Mouse (Mus musculus) neural tube, embryonic 10.5 days (tissue): Measurements from ENCODE around the gene Chchd10.

Source experiments
- DNase-seq: peaks from one replicate; pipeline ENCODE4 v3.0.0-alpha.2; 2017; ENCODE audit warnings: low spot score; ENCODE audit errors: extremely low spot score

The Chchd10 gene

DNA sequence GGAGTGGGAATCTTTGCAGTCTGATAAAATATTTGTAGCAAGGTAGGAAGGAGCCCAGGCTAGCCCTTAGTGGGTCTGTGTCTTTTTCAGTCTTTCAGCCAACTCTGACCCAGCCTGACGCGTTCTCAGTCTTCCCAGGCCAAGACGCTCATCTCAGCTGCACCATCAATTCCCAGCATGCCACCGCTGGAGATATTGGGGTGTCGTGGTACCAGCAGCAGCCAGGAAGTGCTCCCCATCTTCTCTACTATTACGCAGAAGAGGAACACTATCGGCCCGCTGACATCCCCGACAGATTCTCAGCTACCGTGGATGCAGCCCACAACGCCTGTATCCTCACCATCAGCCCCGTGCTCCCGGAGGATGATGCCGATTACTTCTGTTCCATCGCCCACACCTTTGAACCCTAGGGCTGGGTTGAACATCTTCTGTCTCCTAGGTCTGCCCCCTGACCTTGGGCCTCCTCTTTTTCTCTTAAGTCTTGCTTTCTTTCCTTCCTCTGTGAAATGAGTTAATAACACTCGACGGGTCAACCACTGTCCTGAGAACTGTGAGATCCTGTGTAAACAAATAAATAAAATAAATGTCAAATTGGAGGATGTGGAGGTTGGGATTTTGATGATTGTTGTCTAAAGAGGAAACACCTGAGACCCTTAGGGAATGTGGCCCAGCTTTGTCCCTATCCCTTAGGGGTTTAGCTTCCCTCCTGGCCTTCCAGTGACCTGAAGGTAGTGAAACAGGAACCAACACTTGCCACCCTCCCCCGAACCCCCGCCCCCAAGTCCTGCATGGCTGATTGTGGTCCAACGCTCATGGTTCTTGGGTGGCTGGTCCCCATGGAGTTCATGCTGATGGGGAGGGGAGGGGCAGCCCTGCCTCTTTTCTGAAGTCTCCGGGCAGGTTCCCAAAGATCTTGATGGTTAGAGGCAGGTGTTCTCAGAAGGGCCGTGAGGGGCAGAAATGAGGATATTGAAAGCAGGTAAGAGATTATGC is 16.4 kb downstream of the Chchd10 start:
- DNase-seq = no peak

DNA sequence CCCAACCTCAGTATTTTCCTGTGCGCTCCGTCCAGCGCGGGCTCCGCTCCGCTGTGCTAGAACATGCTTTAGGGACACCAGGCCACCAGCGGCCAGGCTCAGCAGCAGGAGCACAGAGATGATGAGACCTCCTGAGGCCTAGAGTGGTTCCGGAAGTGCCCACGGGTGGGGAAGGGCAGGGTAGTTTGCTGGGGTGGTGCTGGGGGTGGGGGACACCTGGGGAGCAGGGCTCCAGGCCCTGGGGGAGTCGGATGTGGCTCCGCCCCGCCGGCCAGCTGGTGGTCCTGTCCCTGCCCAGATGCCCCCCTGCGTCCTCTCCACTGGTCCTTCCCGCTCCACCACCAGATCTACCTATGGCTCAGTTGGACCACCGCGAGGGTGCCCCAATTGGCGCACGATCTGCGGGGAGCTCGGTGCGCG is 17.9 kb downstream of the Chchd10 start:
- peak; percentile 52 for DNase-seq

DNA sequence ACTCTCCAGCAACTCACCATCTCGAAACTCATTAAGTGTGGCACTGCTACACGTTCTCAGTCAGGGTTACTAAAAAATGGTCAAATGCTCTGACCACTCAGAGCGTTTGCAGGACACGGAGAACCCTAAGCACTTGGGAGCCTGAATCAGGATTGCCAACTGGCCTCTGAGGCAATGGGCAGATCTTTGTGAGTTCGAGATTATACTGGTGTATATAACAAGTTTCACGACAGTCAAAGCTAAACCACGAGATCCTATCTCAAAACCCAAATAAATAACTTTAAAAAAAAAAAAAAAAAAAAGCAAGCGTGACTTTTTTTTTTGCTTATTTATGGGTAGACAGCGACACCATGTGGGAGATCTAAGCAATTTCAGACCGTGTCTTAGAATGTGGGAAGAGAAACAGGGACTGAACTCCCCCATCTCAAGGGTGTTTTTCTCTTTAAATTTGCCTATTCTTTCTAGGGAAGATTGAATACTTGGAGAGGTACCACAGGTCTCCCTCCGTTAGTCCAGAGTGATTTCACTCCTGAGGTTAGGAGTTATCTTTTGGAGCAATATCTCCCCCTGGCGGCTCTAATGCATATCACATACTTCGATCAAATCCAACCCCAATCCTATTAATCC is 18.6 kb downstream of the Chchd10 start:
- peak; percentile 54 for DNase-seq

DNA sequence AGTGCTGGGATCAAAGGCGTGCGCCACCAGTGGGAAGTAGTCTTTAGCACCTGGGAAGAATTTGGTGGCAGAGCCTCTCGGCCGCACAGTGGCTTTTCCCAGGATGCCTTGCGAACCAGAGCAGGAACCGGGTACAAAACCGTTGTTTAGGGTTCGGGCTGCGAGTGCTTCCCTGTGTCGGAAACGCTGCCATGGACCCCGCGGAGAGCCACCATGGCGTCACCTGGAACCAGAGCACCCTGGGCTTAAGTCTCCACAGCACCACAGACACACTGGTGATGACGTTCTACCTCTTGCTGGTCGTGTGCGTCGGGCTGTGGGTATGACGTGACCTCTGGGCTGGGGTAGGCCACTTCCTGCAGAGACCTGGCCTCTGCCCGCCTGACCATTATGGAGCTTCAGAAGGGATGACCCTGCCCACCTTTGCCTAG is 21.5 kb downstream of the Chchd10 start, which contains the start of gene Gm5134:
Gene Gm5134, plus strand, starts transcription at position 134 of the 431 bp plus-strand sequence.
- no peak for DNase-seq

DNA sequence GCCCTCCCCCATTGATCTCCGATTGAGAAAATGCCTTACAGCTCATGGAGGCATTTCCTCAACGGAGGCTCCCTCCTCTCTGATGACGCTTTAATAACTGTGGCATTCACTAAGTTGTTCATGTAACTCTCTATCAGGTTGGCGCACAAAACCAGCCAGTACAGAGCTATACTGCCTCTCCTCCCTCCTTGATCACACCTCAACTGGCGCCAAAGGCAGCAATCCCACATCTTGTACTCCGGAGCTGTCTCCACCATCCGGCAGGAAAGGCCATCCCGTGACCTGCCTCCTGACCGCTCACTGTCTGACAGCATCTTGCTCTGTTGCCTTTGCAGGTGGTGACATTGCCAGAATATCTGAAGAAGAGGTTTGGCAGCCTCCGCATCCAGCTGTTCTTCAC is 40.9 kb downstream of the Chchd10 start:
- DNase-seq = no peak

DNA sequence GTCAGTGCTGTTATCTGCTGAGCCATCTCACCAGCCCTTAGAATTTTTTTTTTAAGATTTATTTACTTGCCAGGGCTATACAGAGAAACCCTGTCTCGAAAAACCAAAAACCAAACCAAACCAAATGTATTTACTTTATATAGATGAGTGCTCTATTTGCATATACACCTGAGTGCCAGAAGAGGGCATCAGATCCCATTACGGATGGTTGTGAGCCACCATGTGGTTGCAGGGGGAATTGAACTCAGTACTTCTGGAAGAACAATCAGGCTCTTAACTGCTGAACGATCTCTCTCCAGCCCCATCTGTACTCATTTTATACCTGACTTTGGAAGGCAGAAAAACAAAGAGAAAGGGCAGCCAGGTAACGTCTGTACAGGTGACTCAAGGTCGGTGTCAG is 42.3 kb downstream of the Chchd10 start:
- DNase-seq = no peak

DNA sequence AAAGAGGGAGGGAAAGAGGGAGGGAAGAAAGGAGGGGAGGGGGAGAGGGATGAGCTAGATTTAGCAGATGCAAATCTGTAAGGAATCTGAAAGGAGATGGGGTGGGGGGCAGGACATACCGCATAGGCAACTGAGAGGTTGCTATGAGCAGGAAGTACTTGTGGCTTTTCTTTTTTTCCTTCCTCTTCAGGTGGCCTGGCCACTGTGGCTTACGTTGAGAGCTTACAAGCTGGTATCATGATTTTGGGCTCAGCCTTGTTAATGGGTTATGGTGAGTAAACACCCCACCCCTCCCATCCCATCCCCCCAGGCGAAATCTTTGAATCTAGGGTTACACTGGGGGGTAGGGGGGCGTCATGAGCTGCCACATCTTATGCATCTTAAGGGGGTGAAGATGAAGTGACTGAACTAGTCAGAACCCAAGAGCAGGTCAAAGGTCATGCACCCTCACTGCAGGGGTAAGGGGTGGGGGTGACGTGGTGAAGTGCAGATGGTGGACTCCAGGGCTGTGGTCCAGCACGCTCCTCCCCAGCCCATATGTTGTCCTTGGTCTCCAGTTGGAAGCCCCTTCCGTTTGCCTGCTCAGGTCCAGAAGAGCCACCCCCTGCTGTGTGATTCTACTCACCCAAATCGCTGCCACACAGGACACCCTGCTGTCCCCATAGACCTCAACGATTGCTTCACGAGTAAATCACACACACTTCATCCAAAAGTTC is 45.3 kb downstream of the Chchd10 start:
- no peak for DNase-seq

DNA sequence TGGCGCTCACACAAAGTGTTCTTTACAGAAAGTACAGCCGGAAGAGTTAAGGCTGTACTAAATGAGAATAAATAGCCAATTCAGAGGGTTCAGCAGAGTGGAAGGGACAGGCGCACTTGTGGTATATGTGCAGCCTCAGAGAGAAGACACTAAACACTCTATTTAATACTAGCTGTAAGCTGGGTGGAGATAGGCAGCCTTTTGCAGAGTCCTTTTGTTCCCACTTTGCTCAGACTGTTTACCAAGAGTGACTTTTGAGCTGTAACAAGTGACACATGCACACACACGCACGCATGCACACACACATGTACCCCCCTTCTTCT is 45.9 kb downstream of the Chchd10 start:
- no peak for DNase-seq

DNA sequence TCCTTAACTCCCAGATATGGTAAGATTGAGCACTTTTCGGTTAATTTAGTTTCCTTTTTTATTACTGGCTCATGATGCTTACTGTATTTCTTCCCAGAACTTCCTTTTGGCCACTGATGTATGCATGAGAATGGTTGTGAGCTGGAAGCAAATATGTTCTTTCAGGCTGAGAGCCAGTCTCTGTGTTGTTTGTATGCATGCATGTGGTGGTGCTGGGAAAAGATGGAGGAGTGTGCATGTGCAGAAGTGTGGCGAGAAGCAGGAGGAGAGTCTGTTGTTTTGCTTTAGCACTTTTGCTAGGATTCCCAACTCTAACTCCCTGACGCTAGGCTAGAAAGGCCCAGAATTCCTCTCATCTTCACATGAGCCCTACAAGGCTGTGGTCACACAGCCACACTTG is 46.5 kb downstream of the Chchd10 start:
- no peak for DNase-seq
